15 mouse cellular contexts compared by ENCODE assay signal in genomic region chr16:93191174-93191573, GRCm38 (mm10).
DNase-seq lines count a peak whose midpoint lies in the region; ATAC-seq lines count a peak whose summit lies in the region.
"Had no signal": no experiment of that assay in that cellular context is flagged by ENCODE, and none has a peak within 500 bp of the region (broad histone marks: within the 10 kb centered on the region; RNA-seq: fewer than 3 reads in every experiment).

No protein-coding gene starts in this region.

- DNase-seq in CD4-positive, CD25-positive, alpha-beta regulatory T cell, adult 2 months (ENCODE audit: low read depth, low spot score) = peak; percentile 12
- DNase-seq in MEL-GATA-1-ER (ENCODE audit: extremely low read depth, low read depth) = peak; percentile 30
- peak; percentile 61 for DNase-seq in thymus, postnatal 25 days
- DNase-seq in kidney, adult 9 months = no peak
- no peak for DNase-seq in left cerebral cortex, postnatal 14 days (ENCODE audit: low spot score in 2 of 2)
- DNase-seq in urinary bladder, adult 2 months (ENCODE audit: low spot score) = no peak
- DNase-seq: cerebellum, postnatal 10 days; gastrocnemius, postnatal 36 days; kidney, postnatal 4 days; lung, postnatal 10 days; right cerebral cortex, postnatal 4 days had no signal

- intact Hi-C loops in left cerebral cortex, postnatal 14 days (cut with DNase I) = no loop called here

- ATAC-seq in CD4-positive, CD25-positive, alpha-beta regulatory T cell, adult 4 months = no peak
- ATAC-seq in megakaryocyte progenitor cell, adult 5-6 weeks (replicated peaks; ENCODE audit: poor library complexity) = peak; percentile 36
- ATAC-seq: forebrain, embryonic 14.5 days; intestine, embryonic 15.5 days had no signal

Comparison
In these comparisons a context has a peak if more than half of its experiments do, and no peak if none do; other contexts are left out.
1. DNase-seq: peak in CD4-positive, CD25-positive, alpha-beta regulatory T cell, adult 2 months (single experiment), MEL-GATA-1-ER (single experiment) and thymus, postnatal 25 days (single experiment); none in kidney, adult 9 months (single experiment), left cerebral cortex, postnatal 14 days (0 of 2) and urinary bladder, adult 2 months (single experiment).